Mouse (Mus musculus): ENCODE data around the gene Ubd. TPM values are rescaled to one million over a fixed set of nuclear protein-coding genes. Genes with fewer than 3 reads are reported as not detected.
"Not testable (repeated sequence)": the region's sequence is repeated elsewhere in the genome, so short reads cannot be mapped to it uniquely, and the experiment has no call there.

The Ubd gene
- total RNA-seq (2021) = not detected
- long read RNA-seq, experiment 1 = 0 reads
- long read RNA-seq, experiment 2 = 0 reads

DNA sequence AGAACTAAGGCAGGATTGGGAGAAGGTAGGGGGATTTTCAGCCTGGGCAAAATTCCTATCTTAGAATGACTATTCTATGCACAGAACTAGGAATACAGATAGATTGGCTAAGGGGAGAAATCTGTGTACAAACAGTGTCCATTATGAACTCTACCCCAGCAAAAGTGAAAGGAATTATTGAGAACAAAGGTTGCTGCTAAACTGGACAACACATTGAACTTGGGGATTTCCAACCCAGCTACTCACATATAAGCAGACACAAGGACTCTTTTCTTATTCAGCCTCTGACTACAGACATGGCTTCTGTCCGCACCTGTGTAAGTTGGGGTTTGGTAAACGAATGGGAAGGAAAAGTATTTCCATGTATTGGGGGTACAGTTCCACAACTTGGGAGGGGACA is at the start of gene Ubd:
Gene Ubd, plus strand, starts transcription at position 237 of the 400 bp plus-strand sequence.
- intact Hi-C loops (cut with DNase I; ENCODE audit: low total_unique reads) = no loop called here
- DNase-seq = no peak

- intact Hi-C loops (cut with DNase I; ENCODE audit: low total_unique reads) = no loop called here
- no peak for DNase-seq
Measured at GRCm38 (mm10) chr17:37161394-37161793, 32.3 kb upstream of the Ubd start, which contains the start of gene Olfr93. Gene Olfr93 (minus strand): TSS chr17:37161494.

GRCm38 (mm10) chr17:37185474-37185873 is 8.2 kb upstream of the Ubd start:
- intact Hi-C loops (cut with DNase I; ENCODE audit: low total_unique reads) = no loop called here
- no peak for DNase-seq

DNA sequence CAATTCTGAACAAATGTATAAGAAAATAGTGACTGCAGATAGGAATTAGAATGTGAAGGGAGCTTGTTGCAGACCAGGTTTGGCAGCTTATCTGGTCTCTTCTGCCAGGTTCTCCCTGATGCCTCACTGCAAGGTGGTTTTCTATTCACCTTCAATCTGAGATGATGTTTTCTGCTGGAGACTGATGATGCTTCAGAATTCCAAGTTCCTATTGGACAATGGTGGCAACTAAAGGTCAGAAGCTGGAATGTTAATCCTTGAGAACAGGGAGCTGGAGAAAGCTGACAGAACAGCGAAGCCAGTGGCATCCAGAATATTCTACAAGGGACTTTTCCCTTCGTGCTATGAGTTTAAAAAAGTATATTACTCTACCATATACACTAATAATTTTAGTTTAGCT is 3.0 kb upstream of the Ubd start:
- intact Hi-C loops (cut with DNase I; ENCODE audit: low total_unique reads) = no loop called here
- DNase-seq = no peak

GRCm38 (mm10) chr17:37193032-37193431 is 660 bp upstream of the Ubd start:
- DNase-seq = no peak

GRCm38 (mm10) chr17:37194782-37195181 is 1.1 kb downstream of the Ubd start:
- intact Hi-C loops (cut with DNase I; ENCODE audit: low total_unique reads) = no loop called here
- DNase-seq = no peak

More at GRCm38 (mm10) chr17:37193032-37193431, 660 bp upstream of the Ubd start:
- intact Hi-C loops (cut with DNase I; ENCODE audit: low total_unique reads) = no loop called here

DNA sequence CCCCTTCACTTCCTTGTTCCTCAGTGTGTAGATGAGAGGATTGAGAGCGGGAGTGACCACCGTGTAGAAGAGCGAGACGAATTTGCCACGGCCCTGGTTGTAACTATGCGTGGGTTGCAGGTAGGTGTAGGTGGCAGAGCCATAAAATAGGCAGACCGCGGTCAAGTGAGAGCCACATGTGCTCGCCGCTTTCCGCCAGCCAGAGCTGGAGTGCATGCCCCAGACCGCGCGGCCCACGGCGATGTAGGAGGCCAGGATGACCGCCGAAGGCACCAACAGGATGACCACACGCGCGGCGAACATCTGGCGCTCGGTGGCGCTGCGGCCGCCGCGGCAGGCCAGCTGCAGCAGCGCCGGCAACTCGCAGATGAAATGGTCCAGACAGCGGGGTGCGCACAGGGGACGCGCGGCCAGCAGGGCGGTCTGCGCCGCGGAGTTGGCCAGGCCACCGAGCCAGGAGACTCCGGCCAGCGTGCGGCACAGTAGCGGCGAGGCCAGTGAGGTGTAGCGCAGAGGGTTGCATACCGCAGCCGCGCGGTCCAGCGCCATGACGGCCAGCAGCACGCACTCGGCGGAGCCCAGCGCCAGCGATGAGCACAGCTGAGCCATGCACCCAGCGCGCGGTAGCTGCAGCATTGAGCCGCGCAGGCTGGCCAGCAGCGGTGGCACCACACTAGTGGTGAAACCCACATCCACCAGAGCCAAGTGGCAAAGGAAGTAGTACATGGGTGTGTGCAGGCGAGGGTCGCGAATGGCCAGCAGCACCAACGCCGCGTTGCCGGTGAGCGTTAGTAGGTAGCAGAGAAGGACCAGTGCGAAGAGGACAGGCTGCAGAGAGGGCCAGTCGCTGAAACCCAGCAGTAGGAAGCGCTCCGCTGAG is 3.4 kb downstream of the Ubd start:
- intact Hi-C loops (cut with DNase I; ENCODE audit: low total_unique reads) = no loop called here
- peak; percentile 12 for DNase-seq

- DNase-seq = no peak
- intact Hi-C loops (cut with DNase I; ENCODE audit: low total_unique reads) = loop anchor here (5.0 kb wide), 1 partner anchor 114 kb away; the partner anchor contains the start of gene Olfr90
Measured at GRCm38 (mm10) chr17:37200894-37201293, 7.2 kb downstream of the Ubd start, which contains the start of gene Olfr94. Gene Olfr94 (minus strand): TSS chr17:37200994.

DNA sequence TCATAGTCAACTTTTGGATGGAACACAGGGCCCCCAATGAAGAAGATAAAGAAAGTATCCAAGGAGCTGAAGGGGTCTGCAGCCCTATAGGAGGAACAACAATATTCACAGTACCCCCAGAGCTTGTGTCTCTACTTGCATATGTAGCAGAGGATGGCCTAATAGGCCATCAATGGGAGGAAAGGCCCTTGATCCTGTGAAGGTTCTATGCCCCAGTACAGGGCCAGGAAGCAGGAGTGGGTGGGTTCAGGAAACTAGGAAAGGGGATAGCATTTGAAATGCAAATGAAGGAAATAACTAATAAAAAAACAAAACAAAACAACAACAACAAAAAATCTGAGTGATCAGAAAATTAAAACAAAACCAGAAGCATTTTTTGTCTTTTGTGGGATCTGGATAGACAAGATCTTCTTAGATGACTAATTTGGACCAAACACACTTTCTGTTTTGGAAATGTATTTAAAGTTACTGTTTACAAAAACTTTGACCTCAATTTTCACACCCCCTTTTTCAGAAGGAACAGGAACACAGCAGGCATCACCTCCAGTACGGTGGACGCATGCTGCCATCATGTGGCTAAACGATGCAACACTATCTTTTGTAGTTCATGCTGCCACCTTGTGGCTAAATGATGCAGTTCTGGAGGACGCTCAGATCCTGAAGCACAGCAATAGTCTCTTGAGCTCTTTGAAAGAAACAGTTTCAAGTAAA is 9.7 kb downstream of the Ubd start:
- peak; percentile 65 for DNase-seq
- intact Hi-C loops (cut with DNase I; ENCODE audit: low total_unique reads) = loop anchor here (5.0 kb wide), 1 partner anchor 116 kb away; the partner anchor contains the start of gene Olfr90

DNA sequence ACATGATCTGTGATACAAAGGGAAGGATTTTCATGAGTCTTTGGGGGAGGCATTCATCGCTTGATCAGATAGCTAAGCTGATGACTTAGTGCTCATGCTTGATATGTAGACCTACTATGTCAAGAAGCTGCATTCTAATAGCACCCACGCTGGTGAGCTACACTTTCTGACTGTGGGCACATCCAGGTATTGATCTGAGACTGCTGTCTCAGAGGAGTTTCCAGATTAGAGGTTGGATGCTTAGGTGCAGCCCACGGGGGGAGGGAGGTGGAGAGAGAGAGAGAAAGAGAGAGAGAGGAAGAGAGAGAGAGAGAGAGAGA is 10.2 kb downstream of the Ubd start:
- intact Hi-C loops (cut with DNase I; ENCODE audit: low total_unique reads) = loop anchor here (5.0 kb wide), 1 partner anchor 117 kb away; the partner anchor contains the start of gene Olfr90
- no peak for DNase-seq

- intact Hi-C loops (cut with DNase I; ENCODE audit: low total_unique reads) = no loop called here
Measured at GRCm38 (mm10) chr17:37210884-37211768, 17.4 kb downstream of the Ubd start.

GRCm38 (mm10) chr17:37213018-37213417 is 19.3 kb downstream of the Ubd start, which contains the start of gene Olfr95:
Gene Olfr95 (minus strand): TSS chr17:37213118.
- intact Hi-C loops (cut with DNase I; ENCODE audit: low total_unique reads) = no loop called here
- no peak for DNase-seq

More at GRCm38 (mm10) chr17:37210884-37211768, 17.4 kb downstream of the Ubd start:
- DNase-seq = no peak

- intact Hi-C loops (cut with DNase I; ENCODE audit: low total_unique reads) = no loop called here
- DNase-seq = peak; percentile 48
Measured at GRCm38 (mm10) chr17:37218486-37218885, 24.8 kb downstream of the Ubd start.

DNA sequence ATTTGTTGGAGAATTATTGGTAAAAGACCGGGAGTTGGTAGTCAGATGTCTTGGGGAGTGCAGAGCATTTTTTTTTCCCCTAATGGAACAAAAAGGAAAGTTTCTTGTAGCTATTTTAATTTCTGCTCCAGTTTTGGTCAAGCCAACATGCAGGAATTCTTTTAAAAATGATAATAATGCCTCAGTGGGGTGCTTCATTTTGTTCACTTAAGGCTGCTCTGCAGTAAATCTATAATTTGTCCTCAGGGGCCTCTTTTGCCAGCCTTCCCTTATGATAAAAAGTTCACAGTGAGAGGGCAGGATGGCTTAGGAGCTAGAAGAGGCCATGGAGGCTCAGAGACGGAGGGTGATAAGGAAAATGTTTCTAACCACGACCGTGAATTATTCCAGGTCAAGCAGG is 26.2 kb downstream of the Ubd start, which contains the start of gene Olfr96:
Gene Olfr96, plus strand, starts transcription at position 301 of the 400 bp plus-strand sequence.
- intact Hi-C loops (cut with DNase I; ENCODE audit: low total_unique reads) = no loop called here
- DNase-seq = no peak

- intact Hi-C loops (cut with DNase I; ENCODE audit: low total_unique reads) = no loop called here
Measured at GRCm38 (mm10) chr17:37221879-37222278, 28.2 kb downstream of the Ubd start.

GRCm38 (mm10) chr17:37237230-37237629 is 43.5 kb downstream of the Ubd start, which contains the start of gene Olfr97:
Gene Olfr97 (minus strand): TSS chr17:37237330.
- DNase-seq; intact Hi-C loops (cut with DNase I; ENCODE audit: low total_unique reads): not testable (repeated sequence)

More at GRCm38 (mm10) chr17:37221879-37222278, 28.2 kb downstream of the Ubd start:
- no peak for DNase-seq

DNA sequence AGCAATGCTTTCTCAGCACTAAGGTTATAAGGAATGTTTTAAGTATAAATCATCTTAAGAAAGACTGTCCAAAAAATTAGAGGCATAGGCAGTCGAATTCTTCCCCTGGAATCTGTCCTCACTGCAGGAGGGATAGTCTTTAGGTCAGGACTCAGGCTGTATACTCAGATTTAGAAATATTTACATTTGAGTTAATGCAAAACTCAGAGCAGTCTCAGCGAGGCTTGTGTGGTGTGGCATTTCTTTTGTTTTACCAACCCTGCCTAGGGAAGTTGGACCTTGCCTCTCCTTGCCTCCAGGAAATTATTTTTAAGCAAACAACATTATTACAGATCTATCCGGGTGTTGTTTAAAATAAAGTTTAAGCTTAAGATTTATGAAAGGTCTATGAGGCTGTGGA is 48.5 kb downstream of the Ubd start:
- intact Hi-C loops (cut with DNase I; ENCODE audit: low total_unique reads) = no loop called here

More for the DNA sequence above, 48.5 kb downstream of the Ubd start:
- no peak for DNase-seq

All from gastrocnemius, postnatal 14 days (tissue).